Mouse (Mus musculus): ENCODE results near the gene Ppp1r27. TPM values are rescaled to one million over a fixed set of nuclear protein-coding genes. Genes with fewer than 3 reads are reported as not detected.
"Not testable (repeated sequence)": the region's sequence is repeated elsewhere in the genome, so short reads cannot be mapped to it uniquely, and the experiment has no call there.

Ppp1r27 gene
- polyA plus RNA-seq, 1 experiment from 2014 or later: not detected

DNA sequence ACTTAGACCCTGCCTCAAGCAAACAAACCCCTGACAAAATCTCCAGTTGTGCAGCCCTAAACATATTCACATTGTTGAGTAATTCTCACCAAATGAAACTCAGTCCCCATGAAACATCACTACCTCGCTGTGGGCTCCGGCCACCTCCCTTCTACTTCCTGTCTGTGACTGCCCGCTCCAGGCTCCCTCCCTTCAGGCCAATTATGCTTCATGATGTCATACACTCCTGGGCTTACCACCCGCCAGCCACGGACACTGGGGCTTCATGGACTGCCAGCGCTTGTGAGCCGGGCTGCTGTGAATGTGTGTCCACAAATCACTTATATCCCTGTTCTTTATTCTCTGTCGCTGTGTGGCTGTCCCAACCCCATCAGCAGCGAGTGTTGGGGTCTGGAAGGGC lies 31.2 kb downstream of the Ppp1r27 start:
- no peak overlapping the region for H3K27ac ChIP-seq
- no peak overlapping the region for H3K4me3 ChIP-seq
- WGBS: 38% methylated on average over 9 of the region's 9 CpGs
- peaks cover 2% of the 10 kb centered on the region; the same call in 1 of the 2 replicates for H3K4me1 ChIP-seq
- no peak for ATAC-seq (ENCODE audit: low FRiP score, low read depth)
- H3K27me3 ChIP-seq (replicated peaks): no peaks in the 10 kb centered on the region
- no peak overlapping the region for H3K4me2 ChIP-seq (replicated peaks)
- no peak overlapping the region for H3K9ac ChIP-seq
- H3K9me3 ChIP-seq: no peaks in the 10 kb centered on the region
- H3K36me3 ChIP-seq: no peaks in the 10 kb centered on the region

DNA sequence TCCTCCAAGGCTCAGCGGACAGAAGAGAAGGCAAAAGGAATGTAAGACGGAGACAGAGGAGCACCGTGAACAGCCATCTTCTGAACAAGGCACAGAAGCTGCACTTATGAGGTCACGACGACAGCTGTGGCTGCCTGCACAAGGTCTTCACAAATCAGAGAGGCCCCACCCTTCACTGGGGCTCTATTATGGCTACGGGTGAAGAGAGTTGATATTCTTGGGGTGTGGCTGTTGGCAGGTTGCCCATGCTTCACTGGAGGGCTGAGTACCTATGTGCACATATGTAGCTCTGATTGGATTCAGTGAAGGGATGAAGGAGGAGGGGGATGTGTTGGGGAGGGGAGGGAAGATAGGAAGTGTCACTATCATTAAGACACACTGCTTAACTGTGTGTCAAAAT lies 32.4 kb downstream of the Ppp1r27 start:
- H3K27me3 ChIP-seq (replicated peaks): no peaks in the 10 kb centered on the region
- 80% methylated on average over 6 of the region's 6 CpGs for WGBS

DNA sequence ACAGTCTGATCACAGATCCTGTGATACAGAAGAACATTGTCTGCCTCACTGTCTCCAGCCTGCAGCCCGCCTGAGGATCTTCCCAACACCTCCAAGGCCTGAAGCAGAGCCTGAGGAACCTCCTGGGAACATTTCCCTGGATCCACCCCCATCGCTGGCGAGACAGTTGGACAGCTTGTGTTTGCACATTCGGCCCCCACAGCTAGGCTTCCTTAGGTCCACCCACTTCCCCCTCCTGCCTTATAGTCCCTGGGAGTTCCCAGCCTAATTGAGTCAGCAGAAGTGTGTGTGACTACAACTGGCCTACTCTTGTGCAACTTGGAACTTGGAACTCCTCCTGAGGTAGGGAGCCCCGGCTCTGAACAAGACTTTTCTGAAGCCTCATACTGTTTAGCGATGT lies 32.9 kb downstream of the Ppp1r27 start:
- Histone ChIP-seq H3K36me3 (no peaks in the 10 kb centered on the region), H3K9ac (no peak overlapping the region), H3K27me3 (replicated peaks) (no peaks in the 10 kb centered on the region), H3K4me2 (replicated peaks) (no peak overlapping the region), H3K27ac (no peak overlapping the region), H3K9me3 (no peaks in the 10 kb centered on the region), H3K4me3 (no peak overlapping the region), H3K4me1 (peaks cover 3% of the 10 kb centered on the region; the same call in 1 of the 2 replicates)
- 68% methylated on average over 6 of the region's 6 CpGs for WGBS
- ATAC-seq (ENCODE audit: low FRiP score, low read depth): no peak

More for the DNA sequence above, 32.4 kb downstream of the Ppp1r27 start:
- no peak overlapping the region for H3K4me3 ChIP-seq
- H3K4me2 ChIP-seq (replicated peaks): no peak overlapping the region
- no peak for ATAC-seq (ENCODE audit: low FRiP score, low read depth)
- H3K36me3 ChIP-seq: no peaks in the 10 kb centered on the region
- no peak overlapping the region for H3K9ac ChIP-seq
- H3K4me1 ChIP-seq: peaks cover 2% of the 10 kb centered on the region; the same call in 1 of the 2 replicates
- no peaks in the 10 kb centered on the region for H3K9me3 ChIP-seq
- H3K27ac ChIP-seq: no peak overlapping the region

DNA sequence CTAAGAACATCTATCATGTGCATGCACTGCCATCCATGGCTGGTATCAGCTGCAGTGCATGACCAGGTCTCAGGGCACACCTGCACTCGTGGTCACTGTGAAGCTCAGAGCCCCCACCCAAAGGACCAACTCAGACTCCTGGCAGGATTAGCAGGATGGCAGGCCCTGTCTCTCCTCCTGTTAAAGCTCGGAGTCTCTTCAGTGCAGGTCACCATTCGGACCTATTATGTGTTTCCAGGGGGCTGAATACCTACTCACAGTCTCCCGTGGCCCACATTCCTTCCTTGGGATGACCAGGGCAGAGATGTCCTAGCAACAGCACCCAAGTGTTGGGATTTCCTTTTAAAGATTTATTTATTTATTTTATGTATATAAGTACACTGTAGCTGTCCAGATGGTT lies 33.8 kb downstream of the Ppp1r27 start:
- H3K9me3 ChIP-seq: no peaks in the 10 kb centered on the region

DNA sequence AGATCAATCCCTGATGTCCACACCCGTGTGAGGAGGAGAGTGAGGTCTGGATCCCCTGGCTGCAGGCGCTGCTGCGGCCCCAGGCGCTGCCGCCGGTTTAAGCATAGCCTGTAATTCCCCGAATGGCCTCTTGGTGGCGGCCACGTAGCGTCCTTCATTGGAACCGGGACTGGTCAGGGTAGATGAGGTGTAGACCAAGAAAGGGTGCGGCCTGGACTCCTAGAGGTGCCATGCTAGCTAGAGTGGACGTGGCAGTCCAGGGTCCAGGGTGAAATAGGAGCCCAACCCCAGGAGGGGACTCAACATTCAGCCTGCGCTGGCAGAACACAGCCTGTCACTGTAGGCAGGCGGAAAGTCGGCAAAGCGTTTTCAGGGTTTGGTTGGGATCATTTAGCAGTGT lies 35.3 kb downstream of the Ppp1r27 start:
- Histone ChIP-seq H3K27me3 (replicated peaks) (no peaks in the 10 kb centered on the region), H3K9ac (no peak overlapping the region), H3K9me3 (no peaks in the 10 kb centered on the region), H3K27ac (no peak overlapping the region), H3K4me1 (peaks cover 6% of the 10 kb centered on the region), H3K4me3 (no peak overlapping the region), H3K4me2 (replicated peaks) (no peak overlapping the region), H3K36me3 (no peaks in the 10 kb centered on the region)
- 19% methylated on average over 17 of the region's 17 CpGs for whole genome bisulfite sequencing
- ATAC-seq (ENCODE audit: low FRiP score, low read depth): peak; percentile 48; the same call in 1 of the 2 replicates

More for the DNA sequence above, 33.8 kb downstream of the Ppp1r27 start:
- no peak overlapping the region for H3K4me2 ChIP-seq (replicated peaks)
- no peaks in the 10 kb centered on the region for H3K27me3 ChIP-seq (replicated peaks)
- H3K4me1 ChIP-seq: peaks cover 5% of the 10 kb centered on the region; the same call in 1 of the 2 replicates
- no peaks in the 10 kb centered on the region for H3K36me3 ChIP-seq
- no peak overlapping the region for H3K9ac ChIP-seq
- ATAC-seq (ENCODE audit: low FRiP score, low read depth): no peak
- H3K27ac ChIP-seq: no peak overlapping the region
- no peak overlapping the region for H3K4me3 ChIP-seq
- 86% methylated on average over 4 of the region's 4 CpGs for WGBS

- not testable (repeated sequence) for H3K4me3 ChIP-seq; H3K4me1 ChIP-seq; ATAC-seq (ENCODE audit: low FRiP score, low read depth); H3K4me2 ChIP-seq (replicated peaks); H3K9ac ChIP-seq; H3K27me3 ChIP-seq (replicated peaks); H3K9me3 ChIP-seq; H3K27ac ChIP-seq; H3K36me3 ChIP-seq
- 93% methylated on average over 2 of the region's 2 CpGs for WGBS
Observed at GRCm38 (mm10) chr11:120514262-120514661, 36.7 kb downstream of the Ppp1r27 start.

DNA sequence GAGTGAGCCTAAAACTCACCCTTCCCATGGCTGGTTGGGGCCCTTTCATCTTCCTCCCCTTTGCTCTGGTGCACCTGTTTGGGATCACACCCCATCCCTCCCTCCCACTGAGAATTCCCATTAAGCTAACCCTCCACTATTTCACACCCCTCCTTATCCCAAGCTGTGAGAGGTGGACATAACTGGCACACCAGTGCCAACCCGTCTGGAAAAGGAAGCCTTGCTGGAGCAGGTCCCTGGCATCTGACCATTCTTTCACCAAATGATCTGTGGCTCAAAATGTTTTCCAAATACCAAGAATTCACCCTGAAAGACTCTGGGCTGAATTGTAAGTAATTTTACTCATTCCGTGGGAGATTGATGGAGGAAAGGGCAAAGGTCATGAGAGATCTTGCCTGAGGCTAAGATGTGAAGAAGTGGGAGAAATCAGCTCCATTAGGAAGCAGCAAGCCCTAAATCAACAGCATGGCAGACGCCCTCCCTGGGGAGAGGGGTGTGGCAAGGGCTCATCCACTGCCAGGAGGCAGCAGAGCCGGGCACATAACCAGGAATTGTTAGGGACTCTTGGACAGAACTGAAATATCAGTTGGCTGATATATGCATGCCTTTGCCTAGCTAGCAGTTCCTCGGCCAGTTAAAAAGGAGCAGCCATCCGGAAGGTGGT lies 38.0 kb downstream of the Ppp1r27 start:
- H3K4me2 ChIP-seq (replicated peaks): no peak overlapping the region
- no peaks in the 10 kb centered on the region for H3K36me3 ChIP-seq
- H3K4me3 ChIP-seq: no peak overlapping the region
- ATAC-seq (ENCODE audit: low FRiP score, low read depth): no peak
- WGBS: 25% methylated on average over 6 of the region's 6 CpGs
- H3K9ac ChIP-seq: no peak overlapping the region
- H3K27me3 ChIP-seq (replicated peaks): no peaks in the 10 kb centered on the region
- H3K9me3 ChIP-seq: no peaks in the 10 kb centered on the region
- H3K27ac ChIP-seq: no peak overlapping the region
- peaks cover 9% of the 10 kb centered on the region for H3K4me1 ChIP-seq

DNA sequence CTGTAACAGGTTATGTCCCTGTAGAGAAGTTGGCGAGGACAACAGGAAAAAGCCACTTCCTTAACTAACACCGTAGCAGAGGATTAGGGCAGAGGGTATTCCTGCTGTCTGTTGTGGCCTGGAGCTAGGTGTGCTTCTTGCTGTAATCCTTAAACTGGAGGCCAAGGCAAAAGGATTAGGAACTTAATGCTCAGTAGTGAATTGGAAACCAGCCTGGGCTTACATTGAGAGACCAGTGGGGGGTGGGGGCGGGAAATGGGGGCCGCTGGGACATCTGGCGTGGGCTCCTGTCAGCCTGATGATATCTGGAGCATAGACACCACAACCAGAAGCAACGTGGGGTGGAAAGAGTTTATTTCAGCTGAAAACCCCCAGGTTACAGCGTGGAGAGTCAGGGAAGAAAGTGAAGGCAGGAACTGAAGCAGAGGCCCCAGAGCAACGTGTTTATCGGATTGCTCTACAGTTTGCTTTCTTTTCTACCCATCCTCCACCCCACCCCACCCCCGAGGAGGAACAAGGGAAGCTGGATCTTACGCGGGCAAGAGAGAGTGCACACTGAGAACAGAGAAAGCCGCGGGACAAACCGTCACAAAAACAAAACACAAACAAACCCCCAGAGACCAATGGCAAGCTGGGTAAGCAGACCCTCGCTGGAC lies 40.4 kb downstream of the Ppp1r27 start:
- ATAC-seq (ENCODE audit: low FRiP score, low read depth): no peak
- H3K27ac ChIP-seq: no peak overlapping the region
- H3K36me3 ChIP-seq: no peaks in the 10 kb centered on the region
- no peaks in the 10 kb centered on the region for H3K27me3 ChIP-seq (replicated peaks)
- 0 out of 2 replicates have a peak overlapping the region, but pooled peaks have one; percentile 8 for H3K9ac ChIP-seq
- 0 out of 2 replicates have a peak overlapping the region, but pooled peaks have one; percentile 9 for H3K4me3 ChIP-seq
- H3K9me3 ChIP-seq: no peaks in the 10 kb centered on the region
- peaks cover 9% of the 10 kb centered on the region for H3K4me1 ChIP-seq
- 14% methylated on average over 16 of the region's 16 CpGs for WGBS
- H3K4me2 ChIP-seq (replicated peaks): peak overlapping the region; percentile 49

- Histone ChIP-seq H3K4me2 (replicated peaks) (no peak overlapping the region), H3K4me3 (no peak overlapping the region), H3K36me3 (no peaks in the 10 kb centered on the region), H3K9ac (no peak overlapping the region), H3K27ac (no peak overlapping the region), H3K9me3 (no peaks in the 10 kb centered on the region), H3K4me1 (peaks cover 9% of the 10 kb centered on the region), H3K27me3 (replicated peaks) (no peaks in the 10 kb centered on the region)
- ATAC-seq (ENCODE audit: low FRiP score, low read depth): no peak
- WGBS: 56% methylated on average over 4 of the region's 4 CpGs
Observed at GRCm38 (mm10) chr11:120509940-120510339, 41.0 kb downstream of the Ppp1r27 start.

DNA sequence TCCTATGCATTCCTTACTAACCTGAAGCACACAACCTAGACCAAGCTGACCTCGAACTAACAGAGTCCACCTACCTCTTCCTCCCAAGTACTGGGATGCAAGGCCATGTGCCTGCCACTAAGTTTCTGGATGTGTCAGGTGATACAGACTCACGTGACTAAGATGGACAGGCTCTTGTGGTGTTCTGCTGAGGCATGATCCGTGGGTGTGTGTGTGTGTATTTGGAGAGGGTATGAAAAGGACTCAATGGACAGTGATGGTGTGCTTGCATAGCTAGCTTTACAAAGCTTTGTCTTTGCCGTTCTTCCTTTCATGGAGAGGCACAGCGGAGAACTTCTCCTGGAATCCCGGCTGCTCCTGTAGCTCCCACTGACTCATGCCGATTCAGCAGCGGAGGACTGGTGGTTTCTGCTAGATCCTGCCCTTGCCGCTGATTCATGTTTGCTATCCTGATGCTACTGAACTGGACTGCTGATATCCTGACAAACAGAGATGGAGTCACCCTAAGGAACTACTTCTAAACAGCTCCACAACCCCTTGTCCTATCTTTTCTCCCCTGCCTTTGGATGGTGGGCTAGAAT lies 42.6 kb downstream of the Ppp1r27 start:
- H3K36me3 ChIP-seq: no peaks in the 10 kb centered on the region
- no peaks in the 10 kb centered on the region for H3K27me3 ChIP-seq (replicated peaks)
- H3K9ac ChIP-seq: no peak overlapping the region
- WGBS: 89% methylated on average over 9 of the region's 9 CpGs
- ATAC-seq (ENCODE audit: low FRiP score, low read depth): no peak
- H3K4me1 ChIP-seq: peaks cover 9% of the 10 kb centered on the region
- no peak overlapping the region for H3K4me2 ChIP-seq (replicated peaks)
- H3K4me3 ChIP-seq: no peak overlapping the region
- no peak overlapping the region for H3K27ac ChIP-seq
- H3K9me3 ChIP-seq: no peaks in the 10 kb centered on the region

DNA sequence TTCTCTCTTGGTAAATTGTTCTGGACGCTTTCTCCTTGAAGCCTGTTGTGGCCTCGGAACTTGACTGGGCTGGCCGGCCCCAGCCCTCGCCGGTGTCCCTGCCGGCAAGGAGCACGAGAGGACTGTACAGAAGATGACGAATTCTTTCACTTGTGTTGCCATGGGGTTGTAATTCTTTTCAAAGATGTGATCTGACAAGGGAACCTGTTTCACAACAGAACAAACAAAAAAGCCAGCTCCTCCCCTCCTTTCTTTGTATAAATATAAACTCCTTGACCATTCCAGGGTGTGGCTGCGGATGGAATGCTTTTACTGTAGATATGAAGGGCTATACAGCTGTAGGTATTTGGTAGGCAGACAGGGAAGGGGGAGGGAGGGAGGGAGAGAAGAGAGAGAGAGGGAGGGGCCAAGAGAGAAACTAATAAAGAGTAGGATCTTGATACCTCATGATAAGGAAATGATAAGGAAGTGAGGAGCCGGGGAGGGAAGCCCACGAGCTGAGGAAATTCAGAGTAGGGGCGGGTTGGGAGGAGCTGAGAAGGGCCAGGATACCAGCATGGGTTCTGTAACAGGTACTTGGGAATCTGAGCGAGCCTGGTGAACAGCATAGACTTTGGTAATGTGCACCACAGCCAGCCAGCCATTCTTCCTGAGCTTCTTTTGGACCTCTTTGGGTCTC lies 43.2 kb downstream of the Ppp1r27 start:
- no peaks in the 10 kb centered on the region for H3K27me3 ChIP-seq (replicated peaks)
- ATAC-seq (ENCODE audit: low FRiP score, low read depth): no peak
- H3K9ac ChIP-seq: no peak overlapping the region
- H3K36me3 ChIP-seq: no peaks in the 10 kb centered on the region
- H3K27ac ChIP-seq: no peak overlapping the region
- H3K4me3 ChIP-seq: no peak overlapping the region
- WGBS: 67% methylated on average over 13 of the region's 13 CpGs
- no peak overlapping the region for H3K4me2 ChIP-seq (replicated peaks)
- no peaks in the 10 kb centered on the region for H3K9me3 ChIP-seq
- H3K4me1 ChIP-seq: peaks cover 6% of the 10 kb centered on the region; the same call in 1 of the 2 replicates

- WGBS: 54% methylated on average over 4 of the region's 4 CpGs
- no peak overlapping the region for H3K9ac ChIP-seq
- H3K27ac ChIP-seq: no peak overlapping the region
- H3K4me2 ChIP-seq (replicated peaks): no peak overlapping the region
- no peak overlapping the region for H3K4me3 ChIP-seq
- peaks cover 6% of the 10 kb centered on the region; the same call in 1 of the 2 replicates for H3K4me1 ChIP-seq
- no peaks in the 10 kb centered on the region for H3K27me3 ChIP-seq (replicated peaks)
- H3K36me3 ChIP-seq: no peaks in the 10 kb centered on the region
- ATAC-seq (ENCODE audit: low FRiP score, low read depth): no peak
- H3K9me3 ChIP-seq: no peaks in the 10 kb centered on the region
Observed at GRCm38 (mm10) chr11:120506899-120507298, 44.0 kb downstream of the Ppp1r27 start.
